In genomic region chr17:72603886-72604609, GRCm38 (mm10) we compare ENCODE assay signal across 8 mouse cellular contexts. TPM values are rescaled to one million over a fixed set of nuclear protein-coding genes. Genes with fewer than 3 reads are reported as not detected.
DNase-seq lines count a peak whose midpoint lies in the region; ATAC-seq lines count a peak whose summit lies in the region.

No protein-coding gene starts in this region.

- no peak overlapping the region for H3K27ac ChIP-seq in neural tube, embryonic 11.5 days (ENCODE audit: low read depth, low read length)
- no peak overlapping the region for H3K27ac ChIP-seq in hindbrain, embryonic 15.5 days (replicated peaks)
- H3K27ac ChIP-seq in midbrain, embryonic 16.5 days (ENCODE audit: low read length), result 0 out of 2 replicates have a peak overlapping the region, but pooled peaks have one; percentile 4

- H3K9ac ChIP-seq in neural tube, embryonic 11.5 days (ENCODE audit: low read length), result peak overlapping the region; percentile 3; the same call in 1 of the 2 replicates
- peak overlapping the region; percentile 44 for H3K9ac ChIP-seq in hindbrain, embryonic 15.5 days
- peak overlapping the region; percentile 74 for H3K9ac ChIP-seq in midbrain, embryonic 16.5 days (ENCODE audit: low read depth, low read length)

- ATAC-seq in neural tube, embryonic 11.5 days (ENCODE audit: insufficient read depth, low FRiP score, low TSS enrichment), result peak; percentile 64
- peak; percentile 59 for ATAC-seq in hindbrain, embryonic 15.5 days (ENCODE audit: low FRiP score, low read depth)
- ATAC-seq in midbrain, embryonic 16.5 days, result peak; percentile 71

- WGBS in neural tube, embryonic 11.5 days, result 1% methylated on average over 51 of the region's 51 CpGs
- WGBS in hindbrain, embryonic 15.5 days, result under 1% methylated on average over 51 of the region's 51 CpGs
- WGBS in midbrain, embryonic 16.5 days, result 1% methylated on average over 51 of the region's 51 CpGs

- peak overlapping the region; percentile 50 for H3K4me3 ChIP-seq in neural tube, embryonic 11.5 days (ENCODE audit: low read depth, low read length)
- H3K4me3 ChIP-seq in hindbrain, embryonic 15.5 days, result peak overlapping the region; percentile 50
- peak overlapping the region; percentile 71 for H3K4me3 ChIP-seq in midbrain, embryonic 16.5 days (ENCODE audit: low read depth, low read length)

- peak; percentile 16 for DNase-seq in embryo, embryonic 10 days (ENCODE audit: low spot score)
- no peak for DNase-seq in embryo, embryonic 9.5 days (ENCODE audit: extremely low spot score)
- DNase-seq in neural tube, embryonic 11.5 days (ENCODE audit: low spot score), result no peak
- no peak for DNase-seq in neural tube, embryonic 10.5 days (ENCODE audit: extremely low spot score, low spot score)
- DNase-seq in layer of hippocampus, postnatal 25 days (ENCODE audit: extremely low spot score in 1 of 2, low spot score in 1 of 2), result no peak
- DNase-seq in adipocyte (ENCODE audit: low spot score), result no peak

- H3K27me3 ChIP-seq in neural tube, embryonic 11.5 days (ENCODE audit: control insufficient read depth, insufficient read depth, low read length), result peaks cover 17% of the 10 kb centered on the region
- peaks cover 8% of the 10 kb centered on the region for H3K27me3 ChIP-seq in hindbrain, embryonic 15.5 days
- no peaks in the 10 kb centered on the region; the same call in none of the 2 replicates for H3K27me3 ChIP-seq in midbrain, embryonic 16.5 days (ENCODE audit: control insufficient read depth, insufficient read depth, low read depth, low read length)

- no peaks in the 10 kb centered on the region for H3K4me1 ChIP-seq in neural tube, embryonic 11.5 days (ENCODE audit: control insufficient read depth, insufficient read depth, low read length)
- H3K4me1 ChIP-seq in hindbrain, embryonic 15.5 days (replicated peaks), result peaks cover 28% of the 10 kb centered on the region
- peaks cover 8% of the 10 kb centered on the region for H3K4me1 ChIP-seq in midbrain, embryonic 16.5 days (ENCODE audit: control insufficient read depth, insufficient read depth, low read length)

- peak overlapping the region; percentile 95 for H3K4me2 ChIP-seq in neural tube, embryonic 11.5 days (ENCODE audit: low read depth)
- peak overlapping the region; percentile 87 for H3K4me2 ChIP-seq in hindbrain, embryonic 15.5 days
- H3K4me2 ChIP-seq in midbrain, embryonic 16.5 days (ENCODE audit: low read length), result peak overlapping the region; percentile 70

- no peaks in the 10 kb centered on the region for H3K36me3 ChIP-seq in neural tube, embryonic 11.5 days (ENCODE audit: control insufficient read depth, insufficient read depth, low read length)
- no peaks in the 10 kb centered on the region for H3K36me3 ChIP-seq in hindbrain, embryonic 15.5 days
- no peaks in the 10 kb centered on the region for H3K36me3 ChIP-seq in midbrain, embryonic 16.5 days (ENCODE audit: control insufficient read depth, insufficient read depth, low read length)

- no peaks in the 10 kb centered on the region for H3K9me3 ChIP-seq in neural tube, embryonic 11.5 days (ENCODE audit: control insufficient read depth, low read length)
- H3K9me3 ChIP-seq in hindbrain, embryonic 15.5 days, result no peaks in the 10 kb centered on the region
- no peaks in the 10 kb centered on the region for H3K9me3 ChIP-seq in midbrain, embryonic 16.5 days (replicated peaks; ENCODE audit: control insufficient read depth, low read length, poor library complexity, severe bottlenecking)

RNA-seq across cellular contexts. Expression of gene Alk, which starts 0.4 kb away (rescaled TPM):
- polyA plus RNA-seq in neural tube, embryonic 11.5 days (2014; fragmentation: Nextera tagmentation; extraction: Ambion mirVana), result 0.40 and 0.53 TPM in 2 replicates
- 5.1 and 5.5 TPM in 2 replicates for polyA plus RNA-seq in hindbrain, embryonic 15.5 days (2015; fragmentation: Nextera tagmentation; extraction: Ambion mirVana)
- polyA plus RNA-seq in midbrain, embryonic 16.5 days (2015; fragmentation: Nextera tagmentation; extraction: Ambion mirVana), result 7.6 and 7.8 TPM in 2 replicates
- total RNA-seq in layer of hippocampus, postnatal 25 days (2021), result 1 to 10 TPM; 5.8 to 6.1 TPM

Comparison
In these comparisons a context has a peak if more than half of its experiments do, and no peak if none do; other contexts are left out.
1. H3K9ac ChIP-seq: peak in every context shown above with its lines; median percentile 74 in midbrain, embryonic 16.5 days; 44 in hindbrain, embryonic 15.5 days; 3 in neural tube, embryonic 11.5 days.